Mouse (Mus musculus) midbrain, postnatal 0 days (tissue): Measurements from ENCODE around the gene Ctps2. TPM values are rescaled to one million over a fixed set of nuclear protein-coding genes. Genes with fewer than 3 reads are reported as not detected.
"Not testable (repeated sequence)": the region's sequence is repeated elsewhere in the genome, so short reads cannot be mapped to it uniquely, and the experiment has no call there.

Source experiments
- ATAC-seq: fragments of 200-750 bp; cut with Nextera tagmentation; 2 replicates; pipeline ENCODE4 v1.8.0; 2017; ENCODE audit warnings: moderate number of reproducible peaks, mild to moderate bottlenecking, moderate TSS enrichment, moderate library complexity; ENCODE audit not compliant: low FRiP score
- DNase-seq: peaks from one replicate; pipeline ENCODE4 v3.0.0-alpha.2; 2015; ENCODE audit warnings: low spot score
- H3K27ac ChIP-seq: fragments of 300-500 bp; sonication (generic); 2 replicates; pipeline ENCODE4 v1.5.1; 2014; ENCODE audit warnings: low read depth, mild to moderate bottlenecking, low read length, mixed read lengths
- H3K27me3 ChIP-seq: fragments of 300-500 bp; sonication (generic); 2 replicates; pipeline ENCODE4 v1.6.1; 2014; ENCODE audit warnings: low read length, control low read depth, mixed read lengths; ENCODE audit not compliant: insufficient read depth
- H3K36me3 ChIP-seq: fragments of 300-500 bp; sonication (generic); 2 replicates; pipeline ENCODE4 v1.6.1; 2014; ENCODE audit warnings: low read length, control low read depth, mixed read lengths; ENCODE audit not compliant: insufficient read depth
- H3K4me1 ChIP-seq: fragments of 300-500 bp; sonication (generic); 2 replicates; pipeline ENCODE4 v1.6.1; 2014; ENCODE audit warnings: mild to moderate bottlenecking, control low read depth, antibody characterized with exemption, low read length, mixed read lengths; ENCODE audit not compliant: insufficient read depth
- H3K4me2 ChIP-seq: fragments of 300-500 bp; sonication (generic); 2 replicates; pipeline ENCODE4 v1.6.1; 2014; ENCODE audit warnings: low read depth, mild to moderate bottlenecking, low read length, mixed read lengths; ENCODE audit not compliant: poor library complexity, severe bottlenecking
- H3K4me3 ChIP-seq: fragments of 300-500 bp; sonication (generic); 2 replicates; pipeline ENCODE4 v1.5.1; 2014; ENCODE audit warnings: low read depth, mild to moderate bottlenecking, low read length, moderate library complexity
- H3K9ac ChIP-seq: fragments of 300-500 bp; sonication (generic); replicated peaks from 2 replicates; pipeline ENCODE4 v1.6.1; 2014; ENCODE audit warnings: mild to moderate bottlenecking, low read length, moderate library complexity, mixed read lengths; ENCODE audit not compliant: poor library complexity, severe bottlenecking
- H3K9me3 ChIP-seq: fragments of 300-500 bp; sonication (generic); 2 replicates; pipeline ENCODE4 v1.6.1; 2016; ENCODE audit warnings: low read length, control low read depth
- CTCF ChIP-seq: IDR thresholded peaks from 2 replicates; pipeline ENCODE4 v1.5.1; 2016; ENCODE audit warnings: antibody characterized with exemption, mild to moderate bottlenecking
- WGBS: fragments of 180-500 bp; shearing (Covaris S2); extraction: QIAGEN DNeasy Blood & Tissue Kit; methylation state at CpG from one replicate; pipeline ENCODE4 v1.1.7; 2014; 5-methylcytosine and 5-hydroxymethylcytosine counted together
- polyA plus RNA-seq: library from polyadenylated mRNA; unstranded; fragments of >200 nt; fragmentation: Nextera tagmentation; extraction: Ambion mirVana; gene quantifications from 2 replicates; pipeline ENCODE4 v1.2.1, GENCODE M21; 2015
- total RNA-seq: library from RNA; depleted of rRNA; stranded (reverse); fragments of >200 nt; gene quantifications from 2 replicates; pipeline ENCODE4 v1.2.3, GENCODE M21; 2014

The Ctps2 gene
- total and polyA plus RNA-seq, 2 experiments from 2014 or later: 58.8 to 85.4 TPM

GRCm38 (mm10) chrX:162887931-162888511, 13.0 kb upstream of the Ctps2 start, which contains the start of gene Syap1:
Gene Syap1, minus strand, starts transcription at chrX:162888447.
- Histone ChIP-seq H3K4me3 (peak within 1 kb of the TSS; percentile 61), H3K9me3 (no peaks in the 10 kb centered on the region), H3K4me1 (no peaks in the 10 kb centered on the region), H3K27me3 (no peaks in the 10 kb centered on the region), H3K36me3 (no peaks in the 10 kb centered on the region), H3K27ac (0 out of 2 replicates have a peak within 1 kb of the TSS, but pooled peaks have one; percentile 39), H3K4me2 (peak within 1 kb of the TSS; percentile 55), H3K9ac (peak within 1 kb of the TSS; percentile 64)
- no peak for TF ChIP-seq CTCF
- WGBS: 15% methylated on average over 34 of the region's 47 CpGs
- DNase-seq (peak; percentile 84), ATAC-seq (peak; percentile 94)

GRCm38 (mm10) chrX:162888575-162889223, 12.3 kb upstream of the Ctps2 start:
- H3K9me3 ChIP-seq, H3K9ac ChIP-seq, H3K4me1 ChIP-seq, H3K27me3 ChIP-seq, H3K36me3 ChIP-seq, DNase-seq, H3K4me3 ChIP-seq, H3K27ac ChIP-seq, H3K4me2 ChIP-seq, ATAC-seq: not testable (repeated sequence)
- WGBS: 86% methylated on average over 6 of the region's 25 CpGs

DNA sequence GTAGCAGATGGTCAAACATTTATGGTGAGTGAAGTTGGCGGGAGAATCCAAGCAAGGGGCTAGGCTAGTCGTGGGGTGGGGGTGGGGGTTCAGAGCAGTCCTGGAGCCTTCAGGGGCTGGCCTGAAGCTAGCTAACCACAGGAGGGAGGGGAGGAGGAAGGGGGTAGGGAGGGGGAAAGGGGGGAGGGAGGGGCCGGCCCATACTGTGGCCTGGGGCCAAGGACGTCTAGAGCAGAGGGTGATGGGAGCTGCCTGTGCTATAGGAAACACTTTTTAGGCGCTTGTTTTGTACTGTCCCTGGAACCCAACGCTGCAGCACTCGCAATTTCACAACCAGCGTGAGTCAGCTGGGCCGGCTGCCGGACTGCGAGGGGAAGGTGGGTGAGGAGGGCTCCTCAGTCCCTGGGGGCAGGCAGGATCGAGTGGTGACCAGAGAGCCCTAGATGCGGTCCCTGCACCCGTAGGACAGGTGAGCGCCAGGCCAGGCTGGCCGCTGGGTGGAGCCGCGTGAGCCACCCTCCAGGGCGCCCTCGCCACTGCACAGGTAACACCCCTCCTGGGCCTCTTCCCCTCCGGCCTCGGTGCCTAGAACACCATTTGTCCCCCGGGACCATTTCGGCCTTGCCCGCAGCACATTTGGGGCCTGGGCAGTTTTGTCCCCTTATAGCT, 467 bp downstream of the Ctps2 start:
- Histone ChIP-seq H3K9ac (peak overlapping the region; percentile 69), H3K36me3 (no peaks in the 10 kb centered on the region), H3K27me3 (no peaks in the 10 kb centered on the region), H3K9me3 (no peaks in the 10 kb centered on the region), H3K4me3 (peak overlapping the region; percentile 53), H3K4me2 (peak overlapping the region; percentile 73), H3K27ac (peak overlapping the region; percentile 75), H3K4me1 (no peaks in the 10 kb centered on the region)
- WGBS: 27% methylated on average over 21 of the region's 25 CpGs
- peak; percentile 63 for DNase-seq
- no peak for TF ChIP-seq CTCF
- peak; percentile 76 for ATAC-seq

DNA sequence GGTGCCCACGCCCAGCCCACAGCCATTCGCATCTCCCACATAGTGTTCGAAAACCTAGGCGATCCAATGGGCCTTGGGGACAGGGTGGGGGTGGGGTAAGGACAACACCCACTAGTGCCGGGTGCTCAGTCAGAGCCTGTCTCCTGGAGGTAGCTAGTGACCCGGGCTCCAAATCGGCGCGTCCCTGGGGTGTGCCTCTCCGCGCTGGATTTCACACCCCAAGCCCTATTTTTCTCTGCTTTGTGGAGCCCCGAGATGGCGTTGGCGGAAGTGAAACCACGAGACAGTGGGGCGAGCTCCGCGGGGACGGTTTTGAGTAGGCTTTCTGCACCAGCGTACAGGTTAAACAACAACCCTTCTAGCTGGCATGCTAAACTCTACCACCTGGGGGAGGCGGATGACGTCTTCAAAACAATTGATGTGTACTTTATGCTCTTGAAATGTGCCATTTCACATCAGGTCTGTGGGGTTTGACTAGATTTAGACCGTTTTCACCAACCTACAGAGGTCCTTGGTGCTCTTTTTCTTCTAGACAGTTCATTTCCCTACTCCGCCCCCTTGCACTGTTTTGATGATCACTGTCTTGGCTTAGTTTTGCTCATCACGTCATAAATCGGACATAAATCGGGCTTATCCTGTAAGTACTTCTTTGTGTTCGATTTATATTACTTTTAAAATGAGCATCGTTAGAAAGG, 1.1 kb downstream of the Ctps2 start:
- peak; percentile 83 for ATAC-seq
- peak overlapping the region; percentile 73 for H3K4me2 ChIP-seq
- H3K9ac ChIP-seq: peak overlapping the region; percentile 69
- H3K4me1 ChIP-seq: no peaks in the 10 kb centered on the region
- H3K4me3 ChIP-seq: peak overlapping the region; percentile 53
- WGBS: 25% methylated on average over 29 of the region's 29 CpGs
- no peaks in the 10 kb centered on the region for H3K27me3 ChIP-seq
- DNase-seq: peak; percentile 15
- H3K36me3 ChIP-seq: no peaks in the 10 kb centered on the region
- peak overlapping the region; percentile 75 for H3K27ac ChIP-seq
- no peaks in the 10 kb centered on the region for H3K9me3 ChIP-seq
- peak; percentile 37 for TF ChIP-seq CTCF

- TF ChIP-seq CTCF: no peak
- no peak overlapping the region for H3K4me3 ChIP-seq
- WGBS: 74% methylated on average over 3 of the region's 3 CpGs
Measured at GRCm38 (mm10) chrX:162907554-162907953, 6.5 kb downstream of the Ctps2 start.

More at GRCm38 (mm10) chrX:162907554-162907953, 6.5 kb downstream of the Ctps2 start:
- Histone ChIP-seq H3K4me2 (no peak overlapping the region), H3K27ac (no peak overlapping the region), H3K27me3 (no peaks in the 10 kb centered on the region), H3K36me3 (peaks cover 4% of the 10 kb centered on the region; the same call in 1 of the 2 replicates), H3K9me3 (no peaks in the 10 kb centered on the region), H3K4me1 (no peaks in the 10 kb centered on the region), H3K9ac (no peak overlapping the region)
- DNase-seq: no peak
- ATAC-seq: no peak
